Mouse (Mus musculus) A20 (cell line): ENCODE measurements around the gene Igsf21.

Source experiments
- DNase-seq: peaks from one replicate; pipeline ENCODE4 v3.0.0-alpha.2; 2011; ENCODE audit warnings: low read depth, low spot score

Igsf21 gene

GRCm38 (mm10) chr4:140196717-140197116 lies 49.9 kb downstream of the Igsf21 start:
- DNase-seq: no peak

- DNase-seq: no peak
Observed at GRCm38 (mm10) chr4:140192276-140193002, 54.1 kb downstream of the Igsf21 start.

- no peak for DNase-seq
Observed at GRCm38 (mm10) chr4:140189601-140190000, 57.0 kb downstream of the Igsf21 start.

- DNase-seq: no peak
Observed at GRCm38 (mm10) chr4:140188626-140189025, 58.0 kb downstream of the Igsf21 start.

- no peak for DNase-seq
Observed at GRCm38 (mm10) chr4:140187404-140188145, 59.0 kb downstream of the Igsf21 start.

GRCm38 (mm10) chr4:140179576-140179975 lies 67.0 kb downstream of the Igsf21 start:
- no peak for DNase-seq

GRCm38 (mm10) chr4:140177055-140177454 lies 69.5 kb downstream of the Igsf21 start:
- DNase-seq: no peak

GRCm38 (mm10) chr4:140173746-140174399 lies 72.7 kb downstream of the Igsf21 start:
- no peak for DNase-seq

- DNase-seq: no peak
Observed at GRCm38 (mm10) chr4:140173084-140173483, 73.5 kb downstream of the Igsf21 start.

- DNase-seq: no peak
Observed at GRCm38 (mm10) chr4:140171917-140172316, 74.7 kb downstream of the Igsf21 start.

GRCm38 (mm10) chr4:140171189-140171588 lies 75.4 kb downstream of the Igsf21 start:
- DNase-seq: no peak

GRCm38 (mm10) chr4:140165851-140166250 lies 80.7 kb downstream of the Igsf21 start:
- DNase-seq: no peak

- no peak for DNase-seq
Observed at GRCm38 (mm10) chr4:140164662-140165061, 81.9 kb downstream of the Igsf21 start.

- DNase-seq: no peak
Observed at GRCm38 (mm10) chr4:140159617-140160016, 87.0 kb downstream of the Igsf21 start.

GRCm38 (mm10) chr4:140154899-140155463 lies 91.6 kb downstream of the Igsf21 start:
- no peak for DNase-seq

- DNase-seq: no peak
Observed at GRCm38 (mm10) chr4:140154484-140154883, 92.1 kb downstream of the Igsf21 start.

GRCm38 (mm10) chr4:140153711-140154114 lies 92.9 kb downstream of the Igsf21 start:
- DNase-seq: no peak

- DNase-seq: no peak
Observed at GRCm38 (mm10) chr4:140153101-140153500, 93.5 kb downstream of the Igsf21 start.

- DNase-seq: no peak
Observed at GRCm38 (mm10) chr4:140149706-140150105, 96.9 kb downstream of the Igsf21 start.

- no peak for DNase-seq
Observed at GRCm38 (mm10) chr4:140147857-140148695, 98.5 kb downstream of the Igsf21 start.
